Mouse (Mus musculus): ENCODE measurements around the gene Fggy.

DNA sequence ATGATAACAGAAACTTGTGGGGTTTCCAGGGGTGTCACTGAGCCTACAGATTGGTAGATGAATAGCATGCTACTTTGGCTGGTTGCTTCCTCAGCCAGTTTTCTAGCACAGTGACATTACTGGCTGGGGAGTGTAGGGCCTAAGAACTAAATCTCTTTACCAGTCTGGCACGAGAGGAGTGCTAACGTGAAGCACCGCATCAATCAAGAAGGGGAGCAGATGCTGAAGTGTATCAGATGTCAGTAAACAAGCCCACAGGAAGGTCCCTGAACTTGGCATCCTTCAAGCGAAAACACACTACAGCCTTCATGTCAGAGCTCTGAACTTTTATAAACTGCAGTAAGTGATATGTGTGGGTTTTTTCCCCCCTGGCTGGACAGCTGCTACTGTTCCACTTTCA lies 303.8 kb downstream of the Fggy start:
- TF ChIP-seq CTCF (conservative IDR thresholded peaks at IDR 0.05; ENCODE audit: insufficient read depth, insufficient read length, low read depth, low read length) (no peak), POLR2A (IDR thresholded peaks at IDR 0.05; ENCODE audit: low read depth, low read length) (no peak)

Data from kidney, adult 2 months (tissue).